ENCODE assay signal across 8 mouse cellular contexts in the genomic region with DNA sequence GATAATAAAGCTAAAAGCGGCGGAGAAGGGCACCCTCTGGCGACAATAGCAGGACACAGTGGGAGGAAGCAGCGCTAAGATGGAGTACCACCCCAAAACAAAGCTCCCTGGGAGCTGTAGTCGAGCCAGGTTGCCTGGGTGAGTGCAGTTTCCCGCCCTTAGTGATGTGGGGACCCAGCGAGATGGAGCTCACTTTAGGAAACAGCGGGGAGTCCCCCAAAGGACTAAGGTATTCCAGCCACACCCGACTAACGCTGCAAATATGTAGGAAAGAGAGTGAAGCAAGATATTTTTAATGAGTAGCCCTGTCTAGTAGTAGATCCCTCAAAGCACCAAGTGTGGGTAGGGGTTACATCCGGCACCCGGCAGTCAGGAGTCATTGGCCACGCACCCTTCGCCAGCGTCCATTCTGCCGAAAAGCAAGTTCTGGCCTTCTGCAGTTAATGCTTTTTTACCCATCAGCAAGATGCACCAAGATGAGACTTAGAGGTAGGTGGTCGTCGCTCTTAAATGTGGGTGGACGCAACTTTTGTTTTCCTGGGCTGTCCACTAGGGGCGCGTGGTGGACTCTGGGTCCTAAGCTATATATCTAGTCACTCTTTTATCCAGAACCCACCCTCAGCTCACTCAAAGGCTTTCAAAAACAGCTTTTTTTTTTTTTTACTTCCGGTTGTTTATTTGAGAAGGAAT. TPM values are rescaled to one million over a fixed set of nuclear protein-coding genes. Genes with fewer than 3 reads are reported as not detected.
DNase-seq lines count a peak whose midpoint lies in the region; ATAC-seq lines count a peak whose summit lies in the region.

Ifit2 (plus strand) TSS at position 161 of the 690 bp plus-strand sequence.

- peak within 1 kb of the TSS; percentile 81 for H3K4me2 ChIP-seq in intestine, embryonic 16.5 days (ENCODE audit: low read depth, low read length)
- H3K4me2 ChIP-seq in midbrain, embryonic 11.5 days: peak within 1 kb of the TSS; percentile 63

- no peaks in the 10 kb centered on the region for H3K36me3 ChIP-seq in intestine, embryonic 16.5 days (ENCODE audit: control insufficient read depth, insufficient read depth, low read length)
- no peaks in the 10 kb centered on the region for H3K36me3 ChIP-seq in midbrain, embryonic 11.5 days (ENCODE audit: control insufficient read depth, insufficient read depth, low read length)

- peaks cover 20% of the 10 kb centered on the region for H3K4me1 ChIP-seq in intestine, embryonic 16.5 days (ENCODE audit: control insufficient read depth, insufficient read depth, low read length)
- peaks cover 2% of the 10 kb centered on the region; the same call in 1 of the 2 replicates for H3K4me1 ChIP-seq in midbrain, embryonic 11.5 days (ENCODE audit: control insufficient read depth, insufficient read depth, low read length)

- H3K9ac ChIP-seq in intestine, embryonic 16.5 days (ENCODE audit: low read depth, low read length): peak within 1 kb of the TSS; percentile 61
- peak within 1 kb of the TSS; percentile 59 for H3K9ac ChIP-seq in midbrain, embryonic 11.5 days (ENCODE audit: low read length)

- H3K4me3 ChIP-seq in intestine, embryonic 16.5 days (ENCODE audit: low read length): peak within 1 kb of the TSS; percentile 57
- peak within 1 kb of the TSS; percentile 29 for H3K4me3 ChIP-seq in midbrain, embryonic 11.5 days (ENCODE audit: low read depth, low read length)

- WGBS in intestine, embryonic 16.5 days: 1% methylated on average over 22 of the region's 22 CpGs
- whole genome bisulfite sequencing in midbrain, embryonic 11.5 days: under 1% methylated on average over 22 of the region's 22 CpGs

- no peaks in the 10 kb centered on the region for H3K9me3 ChIP-seq in intestine, embryonic 16.5 days (ENCODE audit: control insufficient read depth, low read length)
- H3K9me3 ChIP-seq in midbrain, embryonic 11.5 days (ENCODE audit: control insufficient read depth, low read length): no peaks in the 10 kb centered on the region

- H3K27ac ChIP-seq in intestine, embryonic 16.5 days (ENCODE audit: low read length): peak within 1 kb of the TSS; percentile 72
- no peak within 1 kb of the TSS for H3K27ac ChIP-seq in midbrain, embryonic 11.5 days (ENCODE audit: low read depth, low read length)

- peak; percentile 92 for ATAC-seq in intestine, embryonic 16.5 days
- peak; percentile 94 for ATAC-seq in midbrain, embryonic 11.5 days (ENCODE audit: low FRiP score)

- peak; percentile 26 to 51 for DNase-seq in urinary bladder, adult 18-20 months (ENCODE audit: low spot score in 2 of 2)
- no peak for DNase-seq in urinary bladder, adult 2 months (ENCODE audit: low spot score)
- peak; percentile 56 for DNase-seq in embryo, embryonic 11.5 days (ENCODE audit: low read depth, low spot score)
- DNase-seq in gastrocnemius, postnatal 36 days: peak; percentile 49 to 57
- DNase-seq in left cerebral cortex, postnatal 4 days: peak; percentile 73
- peak; percentile 97 for DNase-seq in midbrain, embryonic 11.5 days (ENCODE audit: low spot score, missing footprints)
- peak; percentile 69 for DNase-seq in right cerebral cortex, postnatal 4 days

- intact Hi-C loops in gastrocnemius, postnatal 36 days (cut with DNase I): no loop called here
- intact Hi-C loops in left cerebral cortex, postnatal 4 days (cut with DNase I): loop anchor here (10.0 kb wide), 2 partner anchors 216 to 306 kb away; no protein-coding TSS in a partner anchor

- no peaks in the 10 kb centered on the region for H3K27me3 ChIP-seq in intestine, embryonic 16.5 days (replicated peaks; ENCODE audit: control insufficient read depth, insufficient read depth, low read length)
- no peaks in the 10 kb centered on the region for H3K27me3 ChIP-seq in midbrain, embryonic 11.5 days (ENCODE audit: control insufficient read depth, insufficient read depth, low read length)

RNA-seq across cellular contexts. Expression of gene Ifit2, which starts in this region (rescaled TPM):
- polyA plus RNA-seq in urinary bladder, adult 2 months (2012; rRNA removed): 7.8 and 8.4 TPM in 2 replicates
- 1 to 10 TPM; 1.2 to 1.4 TPM for total RNA-seq in gastrocnemius, postnatal 36 days (2021)
- polyA plus RNA-seq in intestine, embryonic 16.5 days (2015; fragmentation: Nextera tagmentation; extraction: Ambion mirVana): 5.7 and 5.8 TPM in 2 replicates
- 1 to 10 TPM; 6.3 to 7.2 TPM for total RNA-seq in left cerebral cortex, postnatal 4 days (2021)
- 4.7 and 5.0 TPM in 2 replicates for polyA plus RNA-seq in midbrain, embryonic 11.5 days (2014; fragmentation: Nextera tagmentation; extraction: Ambion mirVana)
